Mouse (Mus musculus) R1 (cell line): Measurements from ENCODE around the gene Ifna2.
A peak's percentile ranks its signal among the peaks of the same experiment; 100 is the strongest.

Experiments used
- DNase-seq: peaks from one replicate; pipeline ENCODE4 v3.0.0-alpha.2; 2018; ENCODE audit warnings: low read depth, low spot score

Ifna2 gene

GRCm38 (mm10) chr4:88653644-88654043 lies 30.1 kb downstream of the Ifna2 start:
- peak; percentile 85 for DNase-seq

- DNase-seq: no peak
Measured at GRCm38 (mm10) chr4:88644359-88644758, 39.4 kb downstream of the Ifna2 start, which contains the start of gene Ifna13. Ifna13 (minus strand) TSS chr4:88644459.

- peak; percentile 33 for DNase-seq
Measured at GRCm38 (mm10) chr4:88642526-88642925, 41.2 kb downstream of the Ifna2 start.

- DNase-seq: peak; percentile 93
Measured at GRCm38 (mm10) chr4:88641077-88641831, 42.5 kb downstream of the Ifna2 start.

GRCm38 (mm10) chr4:88640704-88641076 lies 43.0 kb downstream of the Ifna2 start:
- no peak for DNase-seq

- DNase-seq: no peak
Measured at GRCm38 (mm10) chr4:88634311-88634710, 49.4 kb downstream of the Ifna2 start, which contains the start of gene C87499. C87499 (minus strand) TSS chr4:88634411.
